Mouse (Mus musculus) frontal cortex, adult 2 months (tissue): ENCODE data around the gene Pcbp2. TPM values are rescaled to one million over a fixed set of nuclear protein-coding genes. Genes with fewer than 3 reads are reported as not detected.

Experiments
- DNase-seq, 2 experiments: peaks; one replicate each; pipeline ENCODE4 v3.0.0; 2022; ENCODE audit warnings: low spot score in 1 of 2; ENCODE audit errors: extremely low spot score in 1 of 2
- polyA plus RNA-seq: library from polyadenylated mRNA; depleted of rRNA; stranded (reverse); fragments of >200 nt; gene quantifications from 2 replicates; pipeline ENCODE4 v1.2.3, GENCODE M21; 2012

Pcbp2 gene
- polyA plus RNA-seq, 1 experiment = 576 TPM

GRCm38 (mm10) chr15:102505073-102505769 is 34.9 kb downstream of the Pcbp2 start:
- no peak for DNase-seq

GRCm38 (mm10) chr15:102505770-102506463 is 35.6 kb downstream of the Pcbp2 start:
- no peak for DNase-seq

GRCm38 (mm10) chr15:102506464-102506830 is 36.1 kb downstream of the Pcbp2 start:
- no peak for DNase-seq

- DNase-seq = no peak
Observed at GRCm38 (mm10) chr15:102506864-102507263, 36.5 kb downstream of the Pcbp2 start.

- DNase-seq = no peak
Observed at GRCm38 (mm10) chr15:102507561-102507960, 37.2 kb downstream of the Pcbp2 start.

GRCm38 (mm10) chr15:102508336-102508735 is 38.0 kb downstream of the Pcbp2 start:
- no peak for DNase-seq

GRCm38 (mm10) chr15:102510110-102510509 is 39.8 kb downstream of the Pcbp2 start:
- DNase-seq = no peak

GRCm38 (mm10) chr15:102510590-102511284 is 40.4 kb downstream of the Pcbp2 start:
- peak; percentile 74 to 85 for DNase-seq

GRCm38 (mm10) chr15:102511285-102511833 is 41.0 kb downstream of the Pcbp2 start:
- no peak for DNase-seq

- no peak for DNase-seq
Observed at GRCm38 (mm10) chr15:102512010-102512409, 41.7 kb downstream of the Pcbp2 start.

- DNase-seq = no peak
Observed at GRCm38 (mm10) chr15:102512471-102512870, 42.1 kb downstream of the Pcbp2 start.

- DNase-seq = no peak
Observed at GRCm38 (mm10) chr15:102513004-102513403, 42.7 kb downstream of the Pcbp2 start.

- DNase-seq = no peak
Observed at GRCm38 (mm10) chr15:102515261-102515660, 44.9 kb downstream of the Pcbp2 start.

GRCm38 (mm10) chr15:102515791-102516190 is 45.5 kb downstream of the Pcbp2 start:
- no peak for DNase-seq

- DNase-seq = no peak
Observed at GRCm38 (mm10) chr15:102516293-102516692, 46.0 kb downstream of the Pcbp2 start.

- peak; percentile 63 to 80 for DNase-seq
Observed at GRCm38 (mm10) chr15:102516728-102517404, 46.5 kb downstream of the Pcbp2 start, which contains the start of gene Map3k12. Gene Map3k12, minus strand, starts transcription at chr15:102517064.

GRCm38 (mm10) chr15:102517631-102517975 is 47.3 kb downstream of the Pcbp2 start:
- no peak for DNase-seq

- DNase-seq = peak; percentile 100
Observed at GRCm38 (mm10) chr15:102517976-102518858, 47.9 kb downstream of the Pcbp2 start, which contains the start of gene Tarbp2. Gene Tarbp2, plus strand, starts transcription at chr15:102518192.

GRCm38 (mm10) chr15:102518859-102519201 is 48.5 kb downstream of the Pcbp2 start:
- no peak for DNase-seq
